Mouse (Mus musculus) liver, adult 2 months (tissue): ENCODE results near the gene Hmx2.

Experiments
- CTCF ChIP-seq: fragments of 200-500 bp; IDR thresholded peaks from 2 replicates; pipeline ENCODE4 v1.5.1; 2011; ENCODE audit warnings: low read depth, low read length, control low read depth
- POLR2A ChIP-seq: fragments of 200-500 bp; IDR thresholded peaks from 2 replicates; pipeline ENCODE4 v1.6.1; 2011; ENCODE audit warnings: low read length, control low read depth; ENCODE audit not compliant: insufficient read depth; ENCODE audit errors: extremely low read depth

DNA sequence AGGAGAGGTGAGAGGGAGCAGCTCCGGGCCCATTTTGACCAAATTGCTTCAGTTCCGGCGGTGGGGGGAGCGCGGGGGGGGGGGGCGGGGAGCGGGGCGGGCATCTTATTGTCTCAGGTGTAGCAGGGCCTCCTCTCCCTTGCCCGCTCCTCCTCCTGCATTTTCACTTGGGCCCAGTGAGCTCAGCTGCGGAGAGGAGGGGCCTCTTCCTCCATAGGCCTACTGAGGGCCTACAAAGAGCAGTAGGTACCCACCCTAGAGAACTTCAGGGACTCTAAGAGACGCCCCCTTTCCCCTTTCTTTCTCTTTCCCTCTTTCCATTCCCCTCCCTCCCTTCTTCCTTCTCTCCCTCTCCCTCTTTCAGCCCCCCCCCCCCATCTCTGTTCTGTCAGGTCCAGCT is 54.6 kb downstream of the Hmx2 start:
- TF ChIP-seq POLR2A (no peak), CTCF (no peak)
